Mouse (Mus musculus) erythroblast, embryonic 14.5 days (primary cell): ENCODE results near the gene D630039A03Rik. TPM values are rescaled to one million over a fixed set of nuclear protein-coding genes. Genes with fewer than 3 reads are reported as not detected.
A peak's percentile ranks its signal among the peaks of the same experiment; 100 is the strongest.

Source experiments
- H3K27me3 ChIP-seq: 2 replicates; pipeline ENCODE4 v1.6.1; 2012; ENCODE audit warnings: inconsistent platforms; ENCODE audit not compliant: control insufficient read depth
- H3K36me3 ChIP-seq: 2 replicates; pipeline ENCODE4 v1.6.1; 2012; ENCODE audit warnings: mild to moderate bottlenecking, inconsistent platforms; ENCODE audit not compliant: control insufficient read depth
- H3K4me1 ChIP-seq: 2 replicates; pipeline ENCODE4 v1.6.1; 2012; ENCODE audit warnings: inconsistent platforms; ENCODE audit not compliant: control insufficient read depth
- H3K4me3 ChIP-seq: replicated peaks from 2 replicates; pipeline ENCODE3; 2012; ENCODE audit warnings: moderate library complexity, mild to moderate bottlenecking, inconsistent platforms
- H3K9me3 ChIP-seq: 2 replicates; pipeline ENCODE4 v1.6.1; 2012; ENCODE audit warnings: low read length, inconsistent platforms, mixed read lengths; ENCODE audit not compliant: control insufficient read depth
- GATA1 ChIP-seq: IDR thresholded peaks from 2 replicates; pipeline ENCODE4 v1.6.1; 2012; ENCODE audit warnings: low read length, inconsistent platforms, mixed read lengths
- TAL1 ChIP-seq: IDR thresholded peaks from 3 replicates; pipeline ENCODE4 v1.6.1; 2012; ENCODE audit warnings: low read length, inconsistent platforms, mixed read lengths
- polyA plus RNA-seq: library from polyadenylated mRNA; stranded (reverse); fragments of >175 nt; gene quantifications from 2 replicates; pipeline ENCODE4 v1.2.3, GENCODE M21; 2012

The D630039A03Rik gene
- polyA plus RNA-seq = not detected in 2 replicates

DNA sequence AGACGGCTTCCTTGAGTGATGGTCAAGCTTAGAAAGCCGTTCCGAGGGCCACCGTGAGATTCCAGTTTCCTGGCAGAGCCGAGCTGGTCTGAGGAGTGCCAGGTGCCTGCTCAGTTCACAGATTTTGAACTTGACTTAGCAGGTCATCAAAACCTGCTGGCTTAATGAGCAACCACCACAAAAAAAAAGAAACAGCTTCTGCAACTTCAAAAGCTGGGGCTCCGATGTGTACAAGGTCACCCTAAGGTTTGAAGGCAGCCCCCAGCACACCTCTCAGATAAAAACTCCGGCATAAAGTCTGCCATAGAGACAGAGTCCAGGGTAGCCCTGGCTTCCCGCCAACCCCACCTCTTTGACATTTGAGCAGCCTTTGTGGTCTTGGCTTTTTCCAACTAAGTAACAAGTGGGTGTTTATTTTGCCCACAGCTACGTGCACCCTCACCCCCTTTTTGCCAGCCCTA lies at the start of gene D630039A03Rik:
D630039A03Rik (minus strand) TSS at position 97 of the 461 bp plus-strand sequence.
- Histone ChIP-seq H3K27me3 (peaks cover 3% of the 10 kb centered on the region), H3K4me1 (no peaks in the 10 kb centered on the region), H3K4me3 (no peak within 1 kb of the TSS), H3K9me3 (no peaks in the 10 kb centered on the region), H3K36me3 (no peaks in the 10 kb centered on the region)
- TF ChIP-seq GATA1 (no peak), TAL1 (no peak)

DNA sequence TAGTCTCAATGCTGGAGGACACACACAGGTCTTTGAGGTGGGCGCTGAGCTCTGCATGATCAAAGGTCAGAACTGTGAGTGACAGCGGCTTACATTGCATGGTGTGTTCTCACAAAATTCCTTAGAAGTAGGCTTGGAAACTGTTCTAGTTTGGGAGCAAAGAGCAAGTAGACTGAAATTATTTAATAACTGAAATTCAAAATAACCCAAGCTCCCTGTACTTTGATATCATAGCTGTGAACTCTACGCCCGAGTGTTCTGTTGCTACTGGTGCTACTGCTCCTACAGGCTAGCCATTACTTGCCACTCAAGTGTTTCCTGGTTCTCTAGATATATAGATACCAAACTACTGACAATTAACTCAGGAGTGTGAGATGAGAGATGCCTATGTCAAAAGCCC lies 49.4 kb upstream of the D630039A03Rik start:
- H3K4me1 ChIP-seq = no peaks in the 10 kb centered on the region
- H3K36me3 ChIP-seq = no peaks in the 10 kb centered on the region
- H3K27me3 ChIP-seq = no peaks in the 10 kb centered on the region
- no peak overlapping the region for H3K4me3 ChIP-seq
- no peaks in the 10 kb centered on the region for H3K9me3 ChIP-seq
- TF ChIP-seq GATA1 (no peak), TAL1 (no peak)

DNA sequence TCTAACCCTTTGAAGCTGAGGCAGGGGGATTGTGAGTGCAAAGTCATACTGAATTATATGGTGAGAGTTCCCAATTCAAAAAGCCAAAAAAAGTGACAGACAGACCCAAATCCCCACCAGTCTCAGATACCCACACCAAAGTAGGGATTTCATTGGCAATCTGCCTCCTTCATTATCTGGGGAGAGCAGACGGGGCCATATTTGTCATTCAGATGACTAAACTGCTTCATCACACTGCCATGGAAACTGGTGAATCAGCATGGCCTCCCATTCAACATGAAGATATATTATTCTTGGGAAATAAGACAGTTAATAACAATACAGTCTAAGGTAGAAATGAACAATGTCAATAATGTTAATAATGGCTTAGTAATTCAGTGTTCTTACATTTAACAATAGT lies 48.0 kb upstream of the D630039A03Rik start:
- H3K9me3 ChIP-seq = no peaks in the 10 kb centered on the region
- H3K36me3 ChIP-seq = no peaks in the 10 kb centered on the region
- H3K4me1 ChIP-seq = no peaks in the 10 kb centered on the region
- TF ChIP-seq GATA1 = no peak
- TF ChIP-seq TAL1 = no peak
- no peaks in the 10 kb centered on the region for H3K27me3 ChIP-seq
- no peak overlapping the region for H3K4me3 ChIP-seq

GRCm38 (mm10) chr4:57959056-57959455 lies 43.0 kb upstream of the D630039A03Rik start:
- H3K27me3 ChIP-seq = peaks cover 5% of the 10 kb centered on the region
- peaks cover 3% of the 10 kb centered on the region for H3K36me3 ChIP-seq
- peaks cover 37% of the 10 kb centered on the region for H3K4me1 ChIP-seq
- no peak overlapping the region for H3K4me3 ChIP-seq
- TF ChIP-seq TAL1 = no peak
- TF ChIP-seq GATA1 = no peak
- no peaks in the 10 kb centered on the region for H3K9me3 ChIP-seq

DNA sequence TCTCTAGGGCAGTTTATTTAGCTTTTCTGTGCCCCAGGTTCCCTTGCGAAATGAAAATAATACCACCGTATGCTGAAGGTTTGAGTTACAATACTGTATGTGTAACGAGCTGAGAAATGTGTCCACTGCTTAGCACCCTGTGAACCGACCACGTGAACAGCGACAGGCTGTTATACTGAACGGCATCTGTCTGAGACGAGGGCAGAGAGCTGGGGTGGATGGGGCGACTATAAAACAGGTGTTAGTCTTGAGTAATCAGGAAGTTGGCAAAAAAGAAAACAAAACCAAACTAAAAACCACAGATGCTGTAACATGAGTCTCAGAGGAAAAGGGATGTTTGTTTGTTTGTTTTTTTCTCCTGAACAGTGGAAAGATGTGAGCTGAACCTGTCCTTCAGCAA lies 42.0 kb upstream of the D630039A03Rik start:
- Histone ChIP-seq H3K27me3 (peaks cover 5% of the 10 kb centered on the region), H3K4me1 (peaks cover 46% of the 10 kb centered on the region), H3K9me3 (no peaks in the 10 kb centered on the region), H3K4me3 (peak overlapping the region; percentile 89), H3K36me3 (peaks cover 11% of the 10 kb centered on the region)
- TF ChIP-seq TAL1 (no peak), GATA1 (no peak)

GRCm38 (mm10) chr4:57957200-57958085 lies 41.3 kb upstream of the D630039A03Rik start:
- Histone ChIP-seq H3K4me1 (peaks cover 48% of the 10 kb centered on the region), H3K4me3 (peak overlapping the region; percentile 89), H3K36me3 (peaks cover 13% of the 10 kb centered on the region), H3K9me3 (no peaks in the 10 kb centered on the region), H3K27me3 (peaks cover 5% of the 10 kb centered on the region)
- no peak for TF ChIP-seq GATA1
- TF ChIP-seq TAL1 = no peak

- Histone ChIP-seq H3K9me3 (peaks cover 5% of the 10 kb centered on the region), H3K4me3 (peak within 1 kb of the TSS; percentile 89), H3K36me3 (peaks cover 25% of the 10 kb centered on the region), H3K4me1 (peaks cover 53% of the 10 kb centered on the region), H3K27me3 (peaks cover 5% of the 10 kb centered on the region)
- TF ChIP-seq TAL1 (no peak), GATA1 (no peak)
These were observed 40.2 kb upstream of the D630039A03Rik start, which contains the start of gene Txn1 for GRCm38 (mm10) chr4:57956029-57956960. Txn1 (minus strand) TSS chr4:57956411.

DNA sequence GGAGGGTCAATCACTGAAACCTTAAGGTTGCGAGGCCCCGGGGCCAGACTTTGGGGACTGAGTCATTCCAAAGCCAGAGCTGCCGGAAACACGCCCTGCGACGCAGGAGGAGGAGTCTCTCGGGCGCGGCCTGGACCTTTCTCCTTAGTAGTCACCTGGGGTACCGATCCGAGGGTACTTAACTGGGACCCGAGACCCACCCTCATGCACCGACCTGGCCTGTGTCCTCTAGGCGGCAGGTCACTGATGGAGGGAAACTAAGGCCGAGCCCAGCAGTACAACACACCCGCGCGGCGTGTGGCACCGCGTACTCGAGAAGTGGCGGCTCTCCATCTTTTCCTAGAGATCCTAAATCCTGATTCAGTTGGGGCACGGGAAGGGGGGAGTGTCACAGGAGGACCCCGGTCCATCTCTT lies 39.5 kb upstream of the D630039A03Rik start:
- H3K4me1 ChIP-seq = peaks cover 57% of the 10 kb centered on the region
- peaks cover 9% of the 10 kb centered on the region for H3K9me3 ChIP-seq
- H3K4me3 ChIP-seq = peak overlapping the region; percentile 89
- peaks cover 32% of the 10 kb centered on the region for H3K36me3 ChIP-seq
- H3K27me3 ChIP-seq = peaks cover 5% of the 10 kb centered on the region
- TF ChIP-seq GATA1 (no peak), TAL1 (no peak)

DNA sequence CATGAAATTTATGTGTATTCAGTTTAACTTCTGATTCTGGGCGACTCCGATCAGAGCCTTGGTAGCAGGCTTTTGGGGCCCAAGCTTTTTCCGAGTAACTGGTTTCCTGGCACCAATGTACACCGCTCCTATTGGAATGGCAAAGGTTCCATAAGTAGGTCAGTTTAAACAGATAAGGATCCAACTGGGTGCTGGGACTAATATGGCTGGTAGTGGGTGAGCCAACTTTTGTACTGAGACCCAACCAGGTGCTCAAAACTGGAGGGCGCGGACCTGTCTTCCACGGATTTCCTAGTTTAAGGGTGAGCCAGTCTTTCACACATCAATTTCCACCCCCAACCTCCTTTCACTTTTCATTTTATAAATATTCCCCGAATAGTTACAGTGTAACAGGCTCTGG lies 38.9 kb upstream of the D630039A03Rik start:
- H3K4me3 ChIP-seq = peak overlapping the region; percentile 89
- peaks cover 9% of the 10 kb centered on the region for H3K9me3 ChIP-seq
- H3K27me3 ChIP-seq = peaks cover 5% of the 10 kb centered on the region
- no peak for TF ChIP-seq TAL1
- TF ChIP-seq GATA1 = no peak
- H3K4me1 ChIP-seq = peaks cover 59% of the 10 kb centered on the region
- peaks cover 38% of the 10 kb centered on the region for H3K36me3 ChIP-seq
